Mouse (Mus musculus) T-helper 2 cell (primary cell): ENCODE measurements around the gene Hnrnph1.
"Not testable (repeated sequence)": the region's sequence is repeated elsewhere in the genome, so short reads cannot be mapped to it uniquely, and the experiment has no call there.

Experiments used
- in situ Hi-C: fragments of 300-600 bp; cut with MboI, MseI; formaldehyde crosslinking; loops from one replicate; pipeline ENCODE4 v1.15.1; 2025; ENCODE audit warnings: high pct_unique_total_duplicates

Gene Hnrnph1

GRCm38 (mm10) chr11:50376911-50377891, at the start of gene Hnrnph1:
Gene Hnrnph1 (plus strand): TSS chr11:50376990.
- in situ Hi-C loops, result loop anchor here (10.0 kb wide), 1 partner anchor 542 kb away; no protein-coding TSS in a partner anchor

GRCm38 (mm10) chr11:50328075-50328625, 48.6 kb upstream of the Hnrnph1 start:
- in situ Hi-C loops, result loop anchor here (10.0 kb wide), 1 partner anchor 1257 kb away; the partner anchor contains the start of gene Phykpl

DNA sequence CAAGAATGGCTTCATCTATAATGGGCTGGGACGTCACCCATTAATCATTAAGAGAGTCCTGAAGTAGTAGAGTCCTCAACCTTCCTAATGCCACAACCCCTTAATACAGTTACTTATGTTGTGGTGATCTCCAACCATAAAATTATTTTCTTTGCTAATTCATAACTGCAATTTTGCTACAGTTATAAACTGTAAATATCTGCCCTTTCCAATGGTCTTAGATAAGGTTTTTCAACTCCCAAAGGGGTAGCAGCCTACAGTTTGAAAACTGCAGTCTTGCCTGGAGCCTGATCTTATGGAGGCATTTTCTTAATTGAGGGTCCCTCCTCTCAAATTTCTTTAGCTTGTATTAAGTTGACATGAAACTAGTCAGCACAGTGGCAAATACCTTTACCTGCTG, 47.4 kb upstream of the Hnrnph1 start:
- in situ Hi-C loops, result loop anchor here (10.0 kb wide), 1 partner anchor 1255 kb away; the partner anchor contains the start of gene Phykpl

GRCm38 (mm10) chr11:50333181-50333580, 43.6 kb upstream of the Hnrnph1 start:
- in situ Hi-C loops, result loop anchor here (5.0 kb wide), 1 partner anchor 34 kb away; no protein-coding TSS in a partner anchor

GRCm38 (mm10) chr11:50336126-50336525, 40.7 kb upstream of the Hnrnph1 start:
- in situ Hi-C loops, result no loop called here

DNA sequence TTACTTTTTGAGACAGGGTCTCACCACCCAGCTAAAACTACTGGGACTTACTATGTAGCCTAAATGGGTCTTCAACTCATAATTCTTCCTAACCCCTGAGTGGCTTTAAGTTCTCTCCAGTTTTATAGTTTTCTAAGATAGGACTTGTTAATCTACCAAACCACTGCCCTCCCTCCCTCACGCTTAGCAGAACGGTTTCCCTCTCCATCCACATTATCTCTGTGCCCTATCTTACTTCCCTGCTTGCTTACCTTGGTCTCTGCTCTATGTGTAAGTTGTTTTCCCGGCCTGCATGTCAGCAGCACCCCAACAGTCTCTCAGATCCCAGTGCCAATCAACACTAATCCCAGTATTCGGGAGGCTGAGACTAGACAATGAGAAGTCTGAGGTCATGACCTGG, 39.9 kb upstream of the Hnrnph1 start:
- in situ Hi-C loops, result no loop called here

- in situ Hi-C loops, result no loop called here
These were observed 31.3 kb upstream of the Hnrnph1 start for GRCm38 (mm10) chr11:50345486-50345885.

DNA sequence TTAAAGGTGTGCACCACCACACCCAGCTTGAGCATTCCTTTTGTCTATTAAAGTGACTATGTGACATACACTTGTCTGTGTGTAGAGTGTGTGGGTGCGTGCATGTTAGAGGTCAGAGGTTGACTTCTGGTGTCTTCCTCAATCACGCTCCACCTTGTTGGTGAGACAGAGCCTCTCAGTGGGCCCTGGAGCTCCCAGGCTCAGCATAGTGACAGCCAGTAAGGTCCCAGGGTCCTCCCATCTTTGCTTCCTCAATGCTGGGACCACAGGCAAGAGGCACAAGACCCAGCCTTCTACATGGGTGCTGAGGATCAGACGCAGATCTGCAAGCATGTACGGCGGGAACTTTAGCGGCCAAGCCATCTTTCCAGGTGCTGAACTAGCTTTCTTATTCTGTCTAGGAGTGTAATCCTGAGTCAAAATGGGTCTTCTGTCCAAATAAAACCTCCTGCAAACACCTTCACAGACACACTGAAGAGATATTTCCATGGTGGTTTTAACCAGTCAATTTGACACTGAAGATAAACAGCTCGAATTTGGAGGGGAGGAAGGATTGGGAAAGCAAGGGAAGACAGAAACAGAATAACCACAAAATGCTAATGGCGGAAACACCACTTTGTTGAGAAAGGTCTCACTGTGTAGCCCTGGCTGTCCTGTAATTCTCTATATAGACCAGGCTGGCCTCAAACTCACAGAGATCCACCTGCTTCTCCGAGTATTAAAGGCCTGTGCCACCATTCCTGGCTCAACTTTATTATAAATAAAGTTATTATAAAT, 30.3 kb upstream of the Hnrnph1 start:
- in situ Hi-C loops, result no loop called here

DNA sequence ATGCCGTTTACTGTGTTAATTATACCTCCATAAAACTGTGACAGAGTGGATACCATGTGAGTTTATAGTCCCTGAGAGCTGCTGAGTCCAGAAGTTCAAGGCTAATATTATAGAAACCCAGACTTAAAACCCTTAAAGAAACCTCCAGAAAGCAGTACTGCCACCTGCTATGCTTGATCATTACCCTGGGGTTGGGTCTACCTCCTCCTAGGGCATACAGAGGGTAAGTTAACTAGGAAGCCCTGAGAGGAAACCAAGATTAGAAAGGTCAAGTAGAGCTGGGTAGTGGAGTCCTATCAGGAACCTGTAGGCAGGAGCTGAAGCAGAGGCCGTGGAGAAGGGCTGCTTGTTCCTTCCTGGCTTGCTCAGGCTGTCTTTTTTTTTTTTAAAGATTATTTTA, 24.6 kb upstream of the Hnrnph1 start:
- in situ Hi-C loops, result no loop called here

DNA sequence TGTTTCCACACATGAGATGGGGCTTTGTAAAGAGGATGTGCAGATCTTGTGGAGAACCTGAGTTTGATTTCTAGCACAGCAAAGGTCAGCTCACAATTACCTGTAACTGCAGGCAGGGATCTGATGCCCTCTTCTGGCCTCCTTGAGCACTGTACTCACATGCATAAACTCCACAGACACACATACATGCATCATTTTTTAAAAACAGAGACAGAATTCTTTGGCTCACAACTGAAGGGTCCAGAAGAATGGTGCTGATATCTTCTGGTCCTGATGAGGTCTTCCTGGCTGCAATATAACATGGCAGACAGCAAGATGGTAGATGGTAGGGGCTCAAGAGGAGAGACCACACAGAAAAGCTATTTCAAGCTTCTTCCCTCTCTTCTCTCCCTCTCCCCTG, 22.6 kb upstream of the Hnrnph1 start, which contains the start of gene Cby3:
TSS of gene Cby3 (plus strand) at position 301 of the 400 bp plus-strand sequence.
- in situ Hi-C loops, result no loop called here

- in situ Hi-C loops, result no loop called here
These were observed 21.9 kb upstream of the Hnrnph1 start for GRCm38 (mm10) chr11:50354851-50355250.

- in situ Hi-C loops, result no loop called here
These were observed 21.4 kb upstream of the Hnrnph1 start for GRCm38 (mm10) chr11:50355395-50355794.

DNA sequence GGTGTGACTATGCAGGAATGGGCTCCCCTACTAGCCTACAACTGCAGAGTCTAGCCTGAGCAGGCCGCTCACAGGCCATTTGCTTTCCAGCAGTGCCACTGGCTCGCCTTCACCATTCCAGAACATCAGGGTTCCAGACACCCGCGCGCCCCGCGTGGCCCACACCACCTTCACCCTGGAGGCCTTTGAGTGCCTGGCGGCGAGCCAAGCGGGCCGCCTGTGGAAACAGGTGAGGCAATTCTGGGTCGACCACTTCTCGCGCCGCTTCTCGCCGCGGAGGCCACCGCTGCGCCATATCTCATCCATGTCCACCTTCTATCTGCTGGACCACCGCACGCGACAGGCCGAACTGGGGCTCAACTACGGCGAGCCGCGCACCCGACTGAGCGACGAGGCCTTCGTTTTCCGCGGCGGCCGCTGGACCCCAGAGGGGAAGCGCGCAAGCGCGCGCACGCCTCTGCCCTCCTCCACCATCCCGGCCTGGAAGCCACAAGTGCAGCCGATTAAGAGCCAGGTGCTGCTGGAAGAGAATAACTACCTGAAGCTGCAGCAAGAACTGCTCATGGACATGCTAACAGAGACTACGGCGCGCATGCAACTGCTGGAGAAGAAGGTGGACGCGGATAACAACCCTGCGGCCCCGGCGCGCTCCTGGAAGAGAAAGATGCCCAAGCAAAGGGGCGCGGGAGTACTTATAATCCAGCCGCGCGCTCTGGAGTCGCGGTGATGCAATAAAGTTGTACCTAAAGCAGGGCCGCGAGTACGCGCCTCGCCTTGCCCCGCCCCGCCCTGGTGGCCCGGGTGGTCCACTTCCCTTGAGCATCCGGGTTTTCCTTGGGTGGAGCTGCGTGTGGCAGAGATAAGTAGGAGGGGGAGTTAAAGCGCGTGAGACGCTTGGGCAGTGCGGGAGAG, 17.6 kb upstream of the Hnrnph1 start:
- in situ Hi-C loops, result no loop called here

DNA sequence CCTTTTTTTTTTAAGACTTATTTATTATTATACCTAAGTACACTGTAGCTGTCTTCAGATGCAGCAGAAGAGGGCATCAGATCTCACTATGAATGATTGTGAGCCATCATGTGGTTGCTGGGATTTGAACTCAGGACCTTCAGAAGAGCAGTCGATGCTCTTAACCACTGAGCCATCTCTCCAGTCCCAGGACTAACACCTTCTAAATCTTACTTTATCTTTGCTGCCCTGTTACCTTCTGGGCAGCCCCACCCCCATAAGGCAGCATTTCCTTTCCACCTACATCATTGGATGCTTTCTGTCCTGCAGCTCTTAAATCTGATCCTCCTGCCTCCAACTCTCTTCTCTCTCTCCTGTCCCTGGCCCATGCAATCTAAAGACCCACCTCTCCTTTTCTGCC, 15.5 kb upstream of the Hnrnph1 start:
- in situ Hi-C loops, result not testable (repeated sequence)

DNA sequence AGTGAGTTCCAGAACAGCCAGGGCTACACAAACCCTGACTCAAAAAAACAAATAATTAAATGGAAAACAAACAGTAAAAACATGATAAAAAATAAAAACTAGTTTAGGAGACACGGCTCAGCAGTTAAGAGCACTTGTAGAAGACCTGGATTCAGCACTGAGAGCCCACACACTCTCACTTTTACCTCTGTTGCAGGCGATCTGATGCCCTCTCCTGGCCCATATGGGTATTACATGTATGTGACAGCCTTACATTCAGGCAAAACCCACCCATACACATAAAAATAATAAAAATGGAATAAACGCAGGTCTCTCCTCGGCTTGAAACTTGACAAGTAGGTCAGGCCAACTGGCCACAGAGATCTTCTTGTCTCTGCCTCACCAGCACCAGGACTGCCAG, 12.2 kb upstream of the Hnrnph1 start:
- in situ Hi-C loops, result no loop called here

- in situ Hi-C loops, result loop anchor here (5.0 kb wide), 2 partner anchors 33 to 93 kb away; no protein-coding TSS in a partner anchor
These were observed 11.5 kb upstream of the Hnrnph1 start for GRCm38 (mm10) chr11:50365322-50365721.

DNA sequence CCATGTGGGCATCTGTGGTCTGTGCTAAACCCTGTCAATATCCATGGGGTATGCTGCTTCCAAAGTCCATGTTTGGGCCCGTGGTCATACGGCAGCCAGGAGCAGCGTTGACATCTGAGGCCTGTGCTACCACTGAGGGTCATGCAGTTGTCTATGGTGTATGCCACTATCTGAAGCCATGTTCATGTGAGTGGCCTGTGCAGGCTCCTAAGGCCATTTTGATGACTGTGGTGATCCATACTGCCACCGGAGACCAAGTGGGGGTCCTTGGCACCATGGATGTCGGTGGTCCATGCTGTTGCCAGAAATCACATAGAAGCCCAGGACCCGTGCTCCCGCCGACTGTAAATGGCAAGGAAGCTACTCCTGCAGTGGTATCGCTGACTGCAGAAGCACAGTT, 9.3 kb upstream of the Hnrnph1 start:
- in situ Hi-C loops, result loop anchor here (5.0 kb wide), 2 partner anchors 35 to 95 kb away; no protein-coding TSS in a partner anchor

DNA sequence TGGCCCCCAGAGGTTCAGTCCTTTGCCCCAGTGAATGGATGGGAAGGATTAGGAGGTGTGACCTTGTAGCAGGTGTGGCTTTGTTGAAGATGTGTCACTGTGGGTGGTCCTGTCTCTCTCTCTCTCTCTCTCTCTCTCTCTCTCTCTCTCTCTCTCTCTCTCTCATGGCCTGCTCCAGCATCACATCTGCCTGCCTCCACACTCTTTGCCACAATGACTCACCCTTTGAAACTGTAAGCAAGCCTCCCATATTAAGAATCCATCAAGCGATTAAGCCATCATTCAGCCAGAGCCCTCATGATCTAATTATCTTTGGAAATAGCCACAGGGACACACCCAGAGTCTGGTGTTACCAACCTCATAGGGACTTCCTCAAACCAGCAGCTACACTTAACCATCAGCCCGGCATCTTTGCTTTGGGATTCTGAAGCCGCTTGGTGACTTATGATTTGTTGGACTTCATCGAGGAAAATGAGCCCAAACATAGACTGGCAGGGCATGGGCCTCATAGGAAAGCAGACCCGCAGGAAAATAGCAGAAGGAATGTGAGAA, 7.4 kb upstream of the Hnrnph1 start:
- in situ Hi-C loops, result loop anchor here (5.0 kb wide), 2 partner anchors 37 to 97 kb away; no protein-coding TSS in a partner anchor

DNA sequence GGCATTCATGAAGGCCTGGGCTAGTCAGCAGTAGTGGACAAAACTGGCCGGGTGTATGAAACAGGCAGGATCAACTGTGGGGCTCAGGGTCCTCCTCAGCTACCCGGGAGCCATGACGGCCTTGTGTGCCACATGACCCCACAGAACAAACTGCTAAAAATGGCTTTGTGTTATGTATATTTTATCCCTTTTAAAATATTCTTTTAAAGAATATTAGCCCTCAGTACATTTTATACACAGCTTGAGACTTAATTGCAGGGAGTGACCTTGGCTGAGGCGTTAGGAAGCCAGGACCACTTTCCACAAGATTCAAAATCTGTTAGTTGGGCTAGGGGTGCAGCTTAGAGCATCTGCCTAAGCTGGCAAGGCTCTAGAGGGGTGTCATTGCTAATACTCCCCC, 5.8 kb upstream of the Hnrnph1 start:
- in situ Hi-C loops, result loop anchor here (10.0 kb wide), 1 partner anchor 536 kb away; no protein-coding TSS in a partner anchor

GRCm38 (mm10) chr11:50371399-50371841, 5.4 kb upstream of the Hnrnph1 start:
- in situ Hi-C loops, result loop anchor here (10.0 kb wide), 1 partner anchor 537 kb away; no protein-coding TSS in a partner anchor
